Mouse (Mus musculus): Measurements from ENCODE around the gene 2010111I01Rik. TPM values are rescaled to one million over a fixed set of nuclear protein-coding genes. Genes with fewer than 3 reads are reported as not detected.
A peak's percentile ranks its signal among the peaks of the same experiment; 100 is the strongest.

2010111I01Rik gene
- total and polyA plus RNA-seq, 3 experiments, result 26.3 to 32.7 TPM; not detected in 1

DNA sequence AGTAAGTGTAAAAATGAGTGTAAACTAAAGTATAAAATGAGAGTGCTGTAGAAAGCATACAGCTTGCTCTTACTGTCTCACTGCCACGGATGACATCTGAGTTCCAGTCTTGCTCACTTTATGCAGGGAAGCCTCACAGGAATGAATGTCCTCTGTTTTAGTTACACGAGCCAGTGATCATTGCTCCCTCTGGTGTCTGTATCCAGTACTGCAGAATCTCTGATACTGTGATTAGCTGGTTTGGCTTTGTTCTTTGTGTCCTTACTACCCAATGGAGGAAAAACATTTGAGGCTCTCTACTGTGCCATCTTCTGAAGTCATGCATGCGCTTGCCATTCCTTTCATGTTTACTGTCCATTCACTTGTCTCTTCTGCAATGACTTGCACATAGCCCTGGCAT is 391.9 kb downstream of the 2010111I01Rik start (continued):
- TF ChIP-seq RAD21 (IDR thresholded peaks at IDR 0.05; ENCODE audit: low read depth, low read length), result peak; percentile 65
- TF ChIP-seq RCOR1 (IDR thresholded peaks at IDR 0.05; ENCODE audit: low read depth, low read length), result no peak
- TF ChIP-seq EP300 (IDR thresholded peaks at IDR 0.05; ENCODE audit: low read depth in 1 of 2, low read length in 2 of 2), result no peak
- TF ChIP-seq USF1 (IDR thresholded peaks at IDR 0.05; ENCODE audit: low read depth, low read length), result no peak
- TF ChIP-seq ZKSCAN1 (IDR thresholded peaks at IDR 0.05; ENCODE audit: low read depth, low read length), result no peak
- no peak for TF ChIP-seq CHD2 (IDR thresholded peaks at IDR 0.05; ENCODE audit: low read length)
- TF ChIP-seq ETS1 (IDR thresholded peaks at IDR 0.05; ENCODE audit: low read depth, low read length), result no peak
- no peak for TF ChIP-seq GATA1 (IDR thresholded peaks at IDR 0.05; ENCODE audit: low read depth, low read length)

DNA sequence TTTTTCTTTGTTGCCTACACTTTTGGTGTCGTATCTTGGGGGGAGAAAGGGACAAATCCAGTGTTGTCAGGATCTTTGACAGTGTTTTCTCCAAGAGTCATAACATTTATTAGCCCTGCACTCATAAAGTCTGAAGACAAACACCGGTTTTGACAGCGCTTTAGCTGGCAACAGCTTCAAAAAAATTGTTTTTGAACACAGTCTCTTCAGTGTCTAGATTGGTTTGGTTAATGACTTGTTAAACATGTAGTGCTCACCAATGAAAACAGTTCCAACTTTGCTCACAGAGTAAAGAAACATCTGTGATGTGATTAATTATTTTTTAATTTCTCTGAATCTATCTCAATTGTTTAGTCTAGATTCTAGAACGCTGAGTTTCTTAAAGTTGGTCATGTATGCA is 394.7 kb downstream of the 2010111I01Rik start:
- H3K9me3 ChIP-seq (replicated peaks; ENCODE audit: insufficient read depth, low read length), result no peaks in the 10 kb centered on the region
- peaks cover 0 to 7% of the 10 kb centered on the region in 2 experiments; a peak in 2 of 4 replicates for H3K36me3 ChIP-seq (ENCODE audit: control insufficient read depth in 1 of 2, insufficient read depth in 2 of 2, low read length in 2 of 2)
- H3K4me3 ChIP-seq (ENCODE audit: control insufficient read depth in 1 of 2, insufficient read depth in 1 of 2, low read depth in 2 of 2, low read length in 2 of 2), result no peak overlapping the region
- no peak overlapping the region for H3K9ac ChIP-seq (ENCODE audit: control insufficient read depth, low read depth, low read length, poor library complexity, severe bottlenecking)
- peaks cover 2 to 7% of the 10 kb centered on the region in 2 experiments; a peak in 2 of 4 replicates for H3K4me1 ChIP-seq (ENCODE audit: control insufficient read depth in 1 of 2, insufficient read depth in 2 of 2, low read length in 2 of 2)
- DNase-seq (ENCODE audit: low read depth, low spot score), result no peak
- TF ChIP-seq ZNF384 (IDR thresholded peaks at IDR 0.05; ENCODE audit: low read depth, low read length) (no peak), USF1 (IDR thresholded peaks at IDR 0.05; ENCODE audit: low read depth, low read length) (no peak), TCF12 (IDR thresholded peaks at IDR 0.05; ENCODE audit: low read depth, low read length) (no peak), ELF1 (IDR thresholded peaks at IDR 0.05; ENCODE audit: low read depth, low read length) (no peak), SMC3 (IDR thresholded peaks at IDR 0.05; ENCODE audit: low read depth, low read length) (no peak), BHLHE40 (IDR thresholded peaks at IDR 0.05; ENCODE audit: borderline replicate concordance, low read depth, low read length) (no peak), MAZ (IDR thresholded peaks at IDR 0.05; ENCODE audit: low read depth, low read length) (no peak), NELFE (IDR thresholded peaks at IDR 0.05; ENCODE audit: low read depth, low read length) (no peak), MAX (IDR thresholded peaks at IDR 0.05; ENCODE audit: low read length) (no peak), RAD21 (IDR thresholded peaks at IDR 0.05; ENCODE audit: low read depth, low read length) (no peak), GATA1 (IDR thresholded peaks at IDR 0.05; ENCODE audit: low read depth, low read length) (no peak), TAL1 (IDR thresholded peaks at IDR 0.05; ENCODE audit: low read length) (no peak), TBP (IDR thresholded peaks at IDR 0.05; ENCODE audit: low read depth, low read length) (no peak), SIN3A (IDR thresholded peaks at IDR 0.05; ENCODE audit: low read length) (no peak), CTCF (IDR thresholded peaks at IDR 0.05 in 2 of 3, conservative IDR thresholded peaks at IDR 0.05 in 1 of 3; ENCODE audit: control insufficient read depth in 1 of 3, insufficient read depth in 1 of 3, low read depth in 2 of 3, low read length in 3 of 3, poor library complexity in 1 of 3, severe bottlenecking in 1 of 3) (no peak), JUND (IDR thresholded peaks at IDR 0.05; ENCODE audit: low read depth, low read length) (no peak)
- H3K79me2 ChIP-seq (ENCODE audit: control insufficient read depth, insufficient read depth, low read length, poor library complexity), result no peaks in the 10 kb centered on the region
- no peak overlapping the region for H3K27ac ChIP-seq (ENCODE audit: control insufficient read depth, low read depth, low read length)
- H3K27me3 ChIP-seq (ENCODE audit: control insufficient read depth in 1 of 2, insufficient read depth in 2 of 2, low read length in 2 of 2), result no peaks in the 10 kb centered on the region

Measured in MEL (cell line).